Mouse (Mus musculus) inflammation-experienced regulatory T-cells, adult 6 months (primary cell): ENCODE measurements around the gene Wdr17. TPM values are rescaled to one million over a fixed set of nuclear protein-coding genes. Genes with fewer than 3 reads are reported as not detected.

Experiments
- ATAC-seq: one replicate; pipeline ENCODE4 v1.8.0; 2017
- polyA plus RNA-seq, 3 experiments: library from polyadenylated mRNA; unstranded; fragments of 100-300 nt; shearing (Covaris generic); gene quantifications; one replicate each; pipeline ENCODE4 v1.2.1; 2017

Gene Wdr17
- polyA plus RNA-seq: not detected

GRCm38 (mm10) chr8:54886987-54887785 is at the start of gene Wdr17:
TSS of gene Wdr17 (minus strand) at chr8:54887184.
- no peak for ATAC-seq

GRCm38 (mm10) chr8:54932306-54932705 is 45.3 kb upstream of the Wdr17 start:
- no peak for ATAC-seq

GRCm38 (mm10) chr8:54924936-54925335 is 38.0 kb upstream of the Wdr17 start:
- no peak for ATAC-seq

- no peak for ATAC-seq
These were observed 35.3 kb upstream of the Wdr17 start for GRCm38 (mm10) chr8:54922160-54922855.

- ATAC-seq: no peak
These were observed 30.7 kb upstream of the Wdr17 start for GRCm38 (mm10) chr8:54917710-54918109.

GRCm38 (mm10) chr8:54912891-54913290 is 25.9 kb upstream of the Wdr17 start:
- no peak for ATAC-seq

GRCm38 (mm10) chr8:54899444-54899843 is 12.5 kb upstream of the Wdr17 start:
- ATAC-seq: no peak

GRCm38 (mm10) chr8:54894637-54895322 is 7.8 kb upstream of the Wdr17 start:
- ATAC-seq: no peak

GRCm38 (mm10) chr8:54894180-54894579 is 7.2 kb upstream of the Wdr17 start:
- no peak for ATAC-seq

GRCm38 (mm10) chr8:54886560-54886959 is 424 bp downstream of the Wdr17 start:
- ATAC-seq: no peak

- ATAC-seq: no peak
These were observed 10.5 kb downstream of the Wdr17 start for GRCm38 (mm10) chr8:54876458-54876857.

- ATAC-seq: no peak
These were observed 22.3 kb downstream of the Wdr17 start for GRCm38 (mm10) chr8:54864761-54865064.

- no peak for ATAC-seq
These were observed 22.8 kb downstream of the Wdr17 start for GRCm38 (mm10) chr8:54864038-54864760.

GRCm38 (mm10) chr8:54836029-54836959 is 50.7 kb downstream of the Wdr17 start:
- no peak for ATAC-seq

- ATAC-seq: no peak
These were observed 57.1 kb downstream of the Wdr17 start for GRCm38 (mm10) chr8:54829794-54830426.

GRCm38 (mm10) chr8:54827974-54828373 is 59.0 kb downstream of the Wdr17 start:
- ATAC-seq: no peak

GRCm38 (mm10) chr8:54822956-54823355 is 64.0 kb downstream of the Wdr17 start:
- ATAC-seq: no peak

GRCm38 (mm10) chr8:54818651-54819050 is 68.3 kb downstream of the Wdr17 start:
- ATAC-seq: no peak

- no peak for ATAC-seq
These were observed 78.8 kb downstream of the Wdr17 start for GRCm38 (mm10) chr8:54808217-54808616.

GRCm38 (mm10) chr8:54806173-54806572 is 80.8 kb downstream of the Wdr17 start:
- ATAC-seq: no peak

- ATAC-seq: no peak
These were observed 94.3 kb downstream of the Wdr17 start for GRCm38 (mm10) chr8:54792699-54793061.
